Mouse (Mus musculus) forebrain, embryonic 16.5 days (tissue): ENCODE measurements around the gene Cacng7. TPM values are rescaled to one million over a fixed set of nuclear protein-coding genes. Genes with fewer than 3 reads are reported as not detected.

Experiments used
- ATAC-seq: fragments of 200-750 bp; cut with Nextera tagmentation; 2 replicates; pipeline ENCODE4 v1.8.0; 2017; ENCODE audit warnings: mild to moderate bottlenecking, moderate library complexity
- H3K27ac ChIP-seq: fragments of 300-500 bp; sonication (generic); 2 replicates; pipeline ENCODE4 v1.5.1; 2014; ENCODE audit warnings: low read length, control low read depth
- H3K27me3 ChIP-seq: fragments of 300-500 bp; sonication (generic); replicated peaks from 2 replicates; pipeline ENCODE4 v1.6.1; 2014; ENCODE audit warnings: low read length; ENCODE audit not compliant: control insufficient read depth, insufficient read depth
- H3K36me3 ChIP-seq: fragments of 300-500 bp; sonication (generic); 2 replicates; pipeline ENCODE4 v1.6.1; 2014; ENCODE audit not compliant: control insufficient read depth, insufficient read depth
- H3K4me1 ChIP-seq: fragments of 300-500 bp; sonication (generic); replicated peaks from 2 replicates; pipeline ENCODE4 v1.6.1; 2014; ENCODE audit warnings: low read length; ENCODE audit not compliant: control insufficient read depth, insufficient read depth
- H3K4me2 ChIP-seq: fragments of 300-500 bp; sonication (generic); 2 replicates; pipeline ENCODE4 v1.6.1; 2014; ENCODE audit warnings: mild to moderate bottlenecking, low read length, control low read depth
- H3K4me3 ChIP-seq: fragments of 300-500 bp; sonication (generic); replicated peaks from 2 replicates; pipeline ENCODE4 v1.5.1; 2014; ENCODE audit warnings: mild to moderate bottlenecking, low read length, control low read depth
- H3K9ac ChIP-seq: fragments of 300-500 bp; sonication (generic); replicated peaks from 2 replicates; pipeline ENCODE4 v1.6.1; 2014; ENCODE audit warnings: low read depth, low read length, control low read depth
- H3K9me3 ChIP-seq: fragments of 300-500 bp; sonication (generic); 2 replicates; pipeline ENCODE4 v1.6.1; 2016; ENCODE audit warnings: low read length; ENCODE audit not compliant: control insufficient read depth
- WGBS: fragments of 180-500 bp; shearing (Covaris S2); extraction: QIAGEN DNeasy Blood & Tissue Kit; methylation state at CpG from one replicate; pipeline ENCODE4 v1.1.7; 2014; 5-methylcytosine and 5-hydroxymethylcytosine counted together
- polyA plus RNA-seq: library from polyadenylated mRNA; unstranded; fragments of >200 nt; fragmentation: Nextera tagmentation; extraction: Ambion mirVana; gene quantifications from 2 replicates; pipeline ENCODE4 v1.2.1, GENCODE M21; 2015

The Cacng7 gene
- polyA plus RNA-seq, 1 experiment from 2014 or later: 4.3 TPM

- peak; percentile 93 for ATAC-seq
- no peak overlapping the region for H3K4me2 ChIP-seq
- 59% methylated on average over 5 of the region's 5 CpGs for WGBS
These were observed 18.6 kb upstream of the Cacng7 start for GRCm38 (mm10) chr7:3314121-3314520.

GRCm38 (mm10) chr7:3317704-3318103, 15.1 kb upstream of the Cacng7 start:
- no peaks in the 10 kb centered on the region for H3K36me3 ChIP-seq
- H3K27me3 ChIP-seq: no peaks in the 10 kb centered on the region
- no peak overlapping the region for H3K27ac ChIP-seq
- no peak overlapping the region for H3K4me3 ChIP-seq
- no peaks in the 10 kb centered on the region for H3K9me3 ChIP-seq
- no peak overlapping the region for H3K4me2 ChIP-seq
- no peak for ATAC-seq
- H3K9ac ChIP-seq: no peak overlapping the region
- no peaks in the 10 kb centered on the region for H3K4me1 ChIP-seq
- WGBS: 50% methylated on average over 4 of the region's 4 CpGs

More at GRCm38 (mm10) chr7:3314121-3314520, 18.6 kb upstream of the Cacng7 start:
- Histone ChIP-seq H3K9me3 (peaks cover 4% of the 10 kb centered on the region), H3K27ac (no peak overlapping the region), H3K4me3 (no peak overlapping the region), H3K36me3 (no peaks in the 10 kb centered on the region), H3K27me3 (no peaks in the 10 kb centered on the region), H3K4me1 (no peaks in the 10 kb centered on the region), H3K9ac (no peak overlapping the region)

GRCm38 (mm10) chr7:3320856-3321255, 11.9 kb upstream of the Cacng7 start:
- no peak overlapping the region for H3K9ac ChIP-seq
- no peak for ATAC-seq
- no peaks in the 10 kb centered on the region for H3K27me3 ChIP-seq
- H3K36me3 ChIP-seq: no peaks in the 10 kb centered on the region
- H3K27ac ChIP-seq: no peak overlapping the region
- H3K4me1 ChIP-seq: no peaks in the 10 kb centered on the region
- H3K9me3 ChIP-seq: no peaks in the 10 kb centered on the region
- WGBS: 85% methylated on average over 3 of the region's 3 CpGs
- no peak overlapping the region for H3K4me3 ChIP-seq
- H3K4me2 ChIP-seq: no peak overlapping the region

GRCm38 (mm10) chr7:3323826-3324225, 8.9 kb upstream of the Cacng7 start:
- no peaks in the 10 kb centered on the region for H3K27me3 ChIP-seq
- ATAC-seq: no peak
- no peak overlapping the region for H3K27ac ChIP-seq
- no peak overlapping the region for H3K9ac ChIP-seq
- WGBS: 91% methylated on average over 1 of the region's 1 CpGs
- no peak overlapping the region for H3K4me3 ChIP-seq
- H3K36me3 ChIP-seq: no peaks in the 10 kb centered on the region
- no peak overlapping the region for H3K4me2 ChIP-seq
- H3K4me1 ChIP-seq: no peaks in the 10 kb centered on the region
- H3K9me3 ChIP-seq: no peaks in the 10 kb centered on the region

- Histone ChIP-seq H3K4me2 (no peak overlapping the region), H3K4me3 (no peak overlapping the region), H3K27ac (no peak overlapping the region), H3K4me1 (0 out of 2 replicates have a peak, but pooled peaks cover 5% of the 10 kb centered on the region), H3K9ac (no peak overlapping the region), H3K27me3 (0 out of 2 replicates have a peak, but pooled peaks cover 2% of the 10 kb centered on the region), H3K9me3 (no peaks in the 10 kb centered on the region), H3K36me3 (no peaks in the 10 kb centered on the region)
- WGBS: 76% methylated on average over 4 of the region's 4 CpGs
- ATAC-seq: no peak
These were observed 4.8 kb upstream of the Cacng7 start for GRCm38 (mm10) chr7:3327961-3328360.

- Histone ChIP-seq H3K9me3 (no peaks in the 10 kb centered on the region), H3K4me2 (peak overlapping the region; percentile 33; the same call in 1 of the 2 replicates), H3K4me3 (no peak overlapping the region), H3K36me3 (no peaks in the 10 kb centered on the region), H3K27me3 (0 out of 2 replicates have a peak, but pooled peaks cover 2% of the 10 kb centered on the region), H3K9ac (no peak overlapping the region; the same call in 1 of the 2 replicates), H3K4me1 (peaks cover 16% of the 10 kb centered on the region), H3K27ac (no peak overlapping the region)
- WGBS: 20% methylated on average over 31 of the region's 31 CpGs
- ATAC-seq: no peak
These were observed 2.8 kb upstream of the Cacng7 start for GRCm38 (mm10) chr7:3329776-3330546.

- H3K27me3 ChIP-seq: 0 out of 2 replicates have a peak, but pooled peaks cover 2% of the 10 kb centered on the region
- peak overlapping the region; percentile 93 for H3K4me3 ChIP-seq
- no peak overlapping the region for H3K27ac ChIP-seq
- H3K4me1 ChIP-seq: peaks cover 16% of the 10 kb centered on the region
- H3K9ac ChIP-seq: no peak overlapping the region
- 56% methylated on average over 6 of the region's 6 CpGs for WGBS
- H3K4me2 ChIP-seq: peak overlapping the region; percentile 62
- H3K36me3 ChIP-seq: no peaks in the 10 kb centered on the region
- no peaks in the 10 kb centered on the region for H3K9me3 ChIP-seq
- ATAC-seq: no peak
These were observed 1.6 kb upstream of the Cacng7 start for GRCm38 (mm10) chr7:3331171-3331570.

- peak; percentile 91 for ATAC-seq
These were observed 1.1 kb upstream of the Cacng7 start for GRCm38 (mm10) chr7:3331581-3332223.

GRCm38 (mm10) chr7:3332224-3332615, 535 bp upstream of the Cacng7 start:
- peak overlapping the region; percentile 57 for H3K9ac ChIP-seq
- 0% methylated on average over 4 of the region's 4 CpGs for WGBS
- no peaks in the 10 kb centered on the region for H3K36me3 ChIP-seq

More at GRCm38 (mm10) chr7:3331581-3332223, 1.1 kb upstream of the Cacng7 start:
- Histone ChIP-seq H3K27ac (peak overlapping the region; percentile 86), H3K9ac (peak overlapping the region; percentile 57), H3K4me2 (peak overlapping the region; percentile 62), H3K9me3 (no peaks in the 10 kb centered on the region), H3K4me3 (peak overlapping the region; percentile 93), H3K4me1 (peaks cover 16% of the 10 kb centered on the region), H3K27me3 (0 out of 2 replicates have a peak, but pooled peaks cover 2% of the 10 kb centered on the region), H3K36me3 (no peaks in the 10 kb centered on the region)
- WGBS: 1% methylated on average over 27 of the region's 27 CpGs

More at GRCm38 (mm10) chr7:3332224-3332615, 535 bp upstream of the Cacng7 start:
- Histone ChIP-seq H3K4me2 (peak overlapping the region; percentile 62), H3K4me3 (peak overlapping the region; percentile 93), H3K27me3 (0 out of 2 replicates have a peak, but pooled peaks cover 2% of the 10 kb centered on the region), H3K27ac (peak overlapping the region; percentile 86), H3K4me1 (peaks cover 16% of the 10 kb centered on the region), H3K9me3 (no peaks in the 10 kb centered on the region)
- peak; percentile 2; the same call in 1 of the 2 replicates for ATAC-seq
